Mouse (Mus musculus) MEL (cell line): Measurements from ENCODE around the gene Abca3. TPM values are rescaled to one million over a fixed set of nuclear protein-coding genes. Genes with fewer than 3 reads are reported as not detected.

Experiments
- DNase-seq: peaks from one replicate; pipeline ENCODE4 v3.0.0; 2011; ENCODE audit warnings: low read depth, low spot score
- H3K27ac ChIP-seq: 2 replicates; pipeline ENCODE4 v1.5.1; 2012; ENCODE audit warnings: low read depth, mild to moderate bottlenecking, control low read depth, low read length, moderate library complexity; ENCODE audit not compliant: control insufficient read depth
- H3K27me3 ChIP-seq, 2 experiments: fragments of 150-350 bp in 1 of 2; sonication (generic) in 1 of 2; 2 replicates each; pipeline ENCODE4 v1.6.1; 2012; ENCODE audit warnings: low read length in 2 of 2, mild to moderate bottlenecking in 2 of 2, improper control_type of control experiment in 1 of 2, moderate library complexity in 1 of 2; ENCODE audit not compliant: insufficient read depth in 2 of 2, control insufficient read depth in 1 of 2
- H3K36me3 ChIP-seq, 2 experiments: 2 replicates each; pipeline ENCODE4 v1.6.1; 2012 to 2014; ENCODE audit warnings: low read length in 2 of 2, improper control_type of control experiment in 1 of 2, inconsistent platforms in 1 of 2, mild to moderate bottlenecking in 1 of 2; ENCODE audit not compliant: insufficient read depth in 2 of 2, control insufficient read depth in 1 of 2
- H3K4me1 ChIP-seq, 2 experiments: fragments of 150-350 bp in 1 of 2; sonication (generic) in 1 of 2; 2 replicates each; pipeline ENCODE4 v1.6.1; 2012; ENCODE audit warnings: low read length in 2 of 2, improper control_type of control experiment in 1 of 2, mild to moderate bottlenecking in 1 of 2; ENCODE audit not compliant: insufficient read depth in 2 of 2, control insufficient read depth in 1 of 2
- H3K4me3 ChIP-seq, 2 experiments: fragments of 150-350 bp in 1 of 2; sonication (generic) in 1 of 2; 2 replicates each; pipeline ENCODE4 v1.5.1; 2012; ENCODE audit warnings: low read depth in 2 of 2, low read length in 2 of 2, mild to moderate bottlenecking in 2 of 2, moderate library complexity in 2 of 2, control low read depth in 1 of 2, improper control_type of control experiment in 1 of 2; ENCODE audit not compliant: control insufficient read depth in 1 of 2, insufficient read depth in 1 of 2
- H3K79me2 ChIP-seq: 2 replicates; pipeline ENCODE4 v1.6.1; 2012; ENCODE audit warnings: mild to moderate bottlenecking, low read length, moderate library complexity; ENCODE audit not compliant: control insufficient read depth, poor library complexity, insufficient read depth
- H3K9ac ChIP-seq: 2 replicates; pipeline ENCODE4 v1.6.1; 2012; ENCODE audit warnings: low read depth, mild to moderate bottlenecking, control low read depth, low read length, moderate library complexity; ENCODE audit not compliant: control insufficient read depth, poor library complexity, severe bottlenecking
- H3K9me3 ChIP-seq: fragments of 150-350 bp; sonication (generic); replicated peaks from 2 replicates; pipeline ENCODE4 v1.6.1; 2012; ENCODE audit warnings: mild to moderate bottlenecking, low read length, improper control_type of control experiment, moderate library complexity; ENCODE audit not compliant: insufficient read depth
- CTCF ChIP-seq, 3 experiments: IDR thresholded peaks in 2 of 3; conservative IDR thresholded peaks in 1 of 3; 2 replicates each; pipeline ENCODE4 v1.5.1; 2011 to 2012; ENCODE audit warnings: low read length in 3 of 3, low read depth in 2 of 3, mild to moderate bottlenecking in 2 of 3, improper control_type of control experiment in 1 of 3, inconsistent platforms in 1 of 3, mixed read lengths in 1 of 3, moderate library complexity in 1 of 3; ENCODE audit not compliant: control insufficient read depth in 1 of 3, insufficient read depth in 1 of 3, poor library complexity in 1 of 3, severe bottlenecking in 1 of 3
- ELF1 ChIP-seq: IDR thresholded peaks from 2 replicates; pipeline ENCODE4 v1.6.1; 2014; ENCODE audit warnings: low read depth, mild to moderate bottlenecking, inconsistent platforms, low read length, improper control_type of control experiment, moderate library complexity
- EP300 ChIP-seq, 2 experiments: IDR thresholded peaks; 2 replicates each; pipeline ENCODE4 v1.6.1; 2011; ENCODE audit warnings: improper control_type of control experiment in 2 of 2, low read length in 2 of 2, low read depth in 1 of 2, mild to moderate bottlenecking in 1 of 2
- GATA1 ChIP-seq: IDR thresholded peaks from 2 replicates; pipeline ENCODE4 v1.6.1; 2011; ENCODE audit warnings: low read depth, low read length, improper control_type of control experiment
- HCFC1 ChIP-seq: IDR thresholded peaks from 2 replicates; pipeline ENCODE4 v1.6.1; 2012; ENCODE audit warnings: low read depth, mild to moderate bottlenecking, inconsistent platforms, low read length, improper control_type of control experiment, moderate library complexity
- MAFK ChIP-seq: IDR thresholded peaks from 2 replicates; pipeline ENCODE4 v1.6.1; 2011; ENCODE audit warnings: low read depth, mild to moderate bottlenecking, low read length, improper control_type of control experiment, borderline replicate concordance
- MAZ ChIP-seq: IDR thresholded peaks from 2 replicates; pipeline ENCODE4 v1.6.1; 2012; ENCODE audit warnings: low read depth, mild to moderate bottlenecking, inconsistent platforms, low read length, improper control_type of control experiment
- MEF2A ChIP-seq: IDR thresholded peaks from 2 replicates; pipeline ENCODE4 v1.6.1; 2014; ENCODE audit warnings: low read depth, mild to moderate bottlenecking, inconsistent platforms, low read length, improper control_type of control experiment; ENCODE audit not compliant: poor library complexity, insufficient replicate concordance, severe bottlenecking; ENCODE audit errors: extremely low read depth
- POLR2AphosphoS2 ChIP-seq: IDR thresholded peaks from 2 replicates; pipeline ENCODE4 v1.6.1; 2011; ENCODE audit warnings: low read length, improper control_type of control experiment
- POLR2AphosphoS5 ChIP-seq: IDR thresholded peaks from 2 replicates; pipeline ENCODE4 v1.6.1; 2012; ENCODE audit warnings: low read depth, borderline replicate concordance, mild to moderate bottlenecking, inconsistent platforms, low read length, moderate library complexity, mixed read lengths
- RCOR1 ChIP-seq: IDR thresholded peaks from 2 replicates; pipeline ENCODE4 v1.6.1; 2012; ENCODE audit warnings: low read depth, mild to moderate bottlenecking, inconsistent platforms, low read length, improper control_type of control experiment
- SMC3 ChIP-seq: IDR thresholded peaks from 2 replicates; pipeline ENCODE4 v1.6.1; 2011; ENCODE audit warnings: low read depth, low read length, improper control_type of control experiment
- TAL1 ChIP-seq: IDR thresholded peaks from 2 replicates; pipeline ENCODE4 v1.6.1; 2012; ENCODE audit warnings: mild to moderate bottlenecking, inconsistent platforms, low read length, moderate library complexity, mixed read lengths
- TCF12 ChIP-seq: IDR thresholded peaks from 2 replicates; pipeline ENCODE4 v1.6.1; 2014; ENCODE audit warnings: low read depth, mild to moderate bottlenecking, inconsistent platforms, low read length, improper control_type of control experiment, moderate library complexity
- UBTF ChIP-seq: IDR thresholded peaks from 2 replicates; pipeline ENCODE4 v1.6.1; 2012; ENCODE audit warnings: low read depth, mild to moderate bottlenecking, inconsistent platforms, low read length, improper control_type of control experiment, moderate library complexity, borderline replicate concordance; ENCODE audit not compliant: insufficient read depth
- ZKSCAN1 ChIP-seq: IDR thresholded peaks from 2 replicates; pipeline ENCODE4 v1.6.1; 2012; ENCODE audit warnings: low read depth, mild to moderate bottlenecking, inconsistent platforms, low read length, improper control_type of control experiment, moderate library complexity
- polyA plus RNA-seq, 2 experiments: library from polyadenylated mRNA; stranded (reverse) in 1 of 2; unstranded in 1 of 2; fragments of >175 nt in 1 of 2; fragments of >200 nt in 1 of 2; gene quantifications; 2 replicates each; pipeline versions ENCODE4 v1.2.1 to v1.2.4; 2012; ENCODE audit warnings: low replicate concordance in 2 of 2, low read depth in 1 of 2; ENCODE audit not compliant: insufficient read length in 2 of 2, insufficient read depth in 1 of 2, missing spikeins in 1 of 2
- total RNA-seq: library from RNA; depleted of rRNA; stranded (reverse); fragments of 300-350 nt; gene quantifications from 2 replicates; pipeline ENCODE4 v1.2.3, GENCODE M21; 2012

The Abca3 gene
- total and polyA plus RNA-seq, 3 experiments, result 32.4 to 37.1 (median 36.6) TPM

- no peak for TF ChIP-seq UBTF
- 0 out of 2 replicates have a peak, but pooled peaks have one; percentile 11 for TF ChIP-seq POLR2AphosphoS2
- no peak for TF ChIP-seq MAFK
- TF ChIP-seq, all 39 proteins: peak for 1
- DNase-seq, result no peak
- Histone ChIP-seq H3K9me3 (no peaks in the 10 kb centered on the region), H3K36me3 (peaks cover 0 to 2% of the 10 kb centered on the region in 2 experiments; a peak in 1 of 4 replicates), H3K27ac (no peak overlapping the region), H3K27me3 (no peaks in the 10 kb centered on the region), H3K4me3 (no peak overlapping the region), H3K4me1 (no peaks in the 10 kb centered on the region), H3K9ac (no peak overlapping the region), H3K79me2 (no peaks in the 10 kb centered on the region)
These were observed 55.5 kb downstream of the Abca3 start for GRCm38 (mm10) chr17:24407116-24407803.

DNA sequence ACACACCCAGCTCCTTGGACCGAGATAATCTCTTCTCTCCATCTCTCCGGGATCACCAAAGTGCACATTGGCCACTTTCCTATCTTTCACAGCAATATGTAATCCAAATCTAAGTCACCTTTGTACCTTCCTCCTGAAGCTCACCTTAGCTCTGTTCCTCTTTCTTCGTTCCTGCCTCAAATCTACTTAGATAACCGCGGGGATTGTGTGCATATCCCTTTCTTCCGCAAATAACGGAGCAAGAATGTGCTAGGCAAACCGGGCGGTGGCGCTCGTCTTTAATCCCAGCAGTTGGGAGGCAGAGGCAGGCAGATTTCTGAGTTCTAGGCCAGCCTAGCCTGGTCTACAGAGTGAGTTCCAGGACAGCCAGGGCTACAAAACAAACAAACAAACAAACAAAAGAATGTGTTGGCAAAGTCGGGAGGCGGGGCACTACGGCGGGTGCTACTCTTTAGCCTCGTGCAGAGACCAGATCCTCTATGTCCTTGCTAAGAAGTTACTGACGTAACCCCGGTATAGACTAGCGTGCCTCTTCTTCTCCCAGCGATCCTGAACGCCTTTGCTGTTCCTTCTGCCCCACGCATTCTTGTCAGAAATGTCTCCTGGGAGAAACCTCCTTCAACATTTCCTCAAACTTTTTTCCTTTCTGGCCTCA lies 61.9 kb downstream of the Abca3 start:
- peak; percentile 86 for DNase-seq
- Histone ChIP-seq H3K79me2 (peaks cover 41% of the 10 kb centered on the region), H3K27me3 (no peaks in the 10 kb centered on the region), H3K4me3 (peak overlapping the region; percentile 66 to 81), H3K4me1 (peaks cover 3 to 25% of the 10 kb centered on the region in 2 experiments), H3K9ac (peak overlapping the region; percentile 79), H3K27ac (peak overlapping the region; percentile 89), H3K9me3 (no peaks in the 10 kb centered on the region), H3K36me3 (peaks cover 13 to 30% of the 10 kb centered on the region in 2 experiments)
- peak; percentile 33; the same call in 1 of the 2 replicates for TF ChIP-seq TAL1
- TF ChIP-seq MEF2A, result no peak
- TF ChIP-seq ZKSCAN1, result no peak
- no peak for TF ChIP-seq POLR2AphosphoS5
- TF ChIP-seq HCFC1, result 0 out of 2 replicates have a peak, but pooled peaks have one; percentile 31
- TF ChIP-seq RCOR1, result peak; percentile 31; the same call in 1 of the 2 replicates
- TF ChIP-seq CTCF (IDR thresholded peaks at IDR 0.05 in 2 of 3, conservative IDR thresholded peaks at IDR 0.05 in 1 of 3; ENCODE audit: control insufficient read depth in 1 of 3, insufficient read depth in 1 of 3, low read depth in 2 of 3, low read length in 3 of 3, poor library complexity in 1 of 3, severe bottlenecking in 1 of 3), result peak; percentile 11 to 43 (median 38); a peak in 4 of 6 replicates
- TF ChIP-seq EP300 (IDR thresholded peaks at IDR 0.05; ENCODE audit: low read depth in 1 of 2, low read length in 2 of 2), result peak; percentile 33 to 34; a peak in 2 of 4 replicates
- peak; percentile 71 for TF ChIP-seq GATA1
- peak; percentile 23; the same call in 1 of the 2 replicates for TF ChIP-seq SMC3
- no peak for TF ChIP-seq MAZ
- 0 out of 2 replicates have a peak, but pooled peaks have one; percentile 25 for TF ChIP-seq TCF12
- TF ChIP-seq ELF1, result peak; percentile 25; the same call in 1 of the 2 replicates
